Mouse (Mus musculus): ENCODE data around the gene Sigirr. TPM values are rescaled to one million over a fixed set of nuclear protein-coding genes. Genes with fewer than 3 reads are reported as not detected.

Sigirr gene
- total and polyA plus RNA-seq, 3 experiments: 8.3 to 17.5 TPM; not detected in 1

GRCm38 (mm10) chr7:141060426-141061242 lies 39.7 kb downstream of the Sigirr start, which contains the start of gene B4galnt4:
TSS of gene B4galnt4 (plus strand) at chr7:141061104.
- Histone ChIP-seq H3K27me3 (ENCODE audit: control insufficient read depth in 1 of 2, insufficient read depth in 2 of 2, low read length in 2 of 2) (peaks cover 10 to 19% of the 10 kb centered on the region in 2 experiments), H3K4me3 (ENCODE audit: control insufficient read depth in 1 of 2, insufficient read depth in 1 of 2, low read depth in 2 of 2, low read length in 2 of 2) (peak within 1 kb of the TSS in 1 of 2 experiments; percentile 34; a peak in 2 of 4 replicates), H3K9me3 (replicated peaks; ENCODE audit: insufficient read depth, low read length) (no peaks in the 10 kb centered on the region), H3K9ac (ENCODE audit: control insufficient read depth, low read depth, low read length, poor library complexity, severe bottlenecking) (0 out of 2 replicates have a peak within 1 kb of the TSS, but pooled peaks have one; percentile 4), H3K4me1 (ENCODE audit: control insufficient read depth in 1 of 2, insufficient read depth in 2 of 2, low read length in 2 of 2) (no peaks in the 10 kb centered on the region), H3K79me2 (ENCODE audit: control insufficient read depth, insufficient read depth, low read length, poor library complexity) (no peaks in the 10 kb centered on the region), H3K36me3 (ENCODE audit: control insufficient read depth in 1 of 2, insufficient read depth in 2 of 2, low read length in 2 of 2) (no peaks in the 10 kb centered on the region), H3K27ac (ENCODE audit: control insufficient read depth, low read depth, low read length) (no peak within 1 kb of the TSS)
- no peak for TF ChIP-seq EP300 (IDR thresholded peaks at IDR 0.05; ENCODE audit: low read depth in 1 of 2, low read length in 2 of 2)
- peak; percentile 41; the same call in 1 of the 2 replicates for TF ChIP-seq MAX (IDR thresholded peaks at IDR 0.05; ENCODE audit: low read length)
- TF ChIP-seq MEF2A (IDR thresholded peaks at IDR 0.05; ENCODE audit: extremely low read depth, insufficient replicate concordance, low read depth, low read length, poor library complexity, severe bottlenecking): no peak
- no peak for TF ChIP-seq RCOR1 (IDR thresholded peaks at IDR 0.05; ENCODE audit: low read depth, low read length)
- peak in 1 of 2 experiments; percentile 32; a peak in 2 of 4 replicates for TF ChIP-seq POLR2A (IDR thresholded peaks at IDR 0.05; ENCODE audit: control insufficient read depth in 1 of 2, insufficient read depth in 1 of 2, low read depth in 1 of 2, low read length in 2 of 2, poor library complexity in 1 of 2)
- TF ChIP-seq HCFC1 (IDR thresholded peaks at IDR 0.05; ENCODE audit: low read depth, low read length): no peak
- TF ChIP-seq MYC (IDR thresholded peaks at IDR 0.05; ENCODE audit: low read depth, low read length): no peak
- no peak for TF ChIP-seq USF2 (IDR thresholded peaks at IDR 0.05; ENCODE audit: borderline replicate concordance in 1 of 2, insufficient read depth in 1 of 2, low read depth in 1 of 2, low read length in 2 of 2)
- no peak for TF ChIP-seq KAT2A (conservative IDR thresholded peaks at IDR 0.05; ENCODE audit: low read depth, low read length)
- no peak for TF ChIP-seq MAFK (IDR thresholded peaks at IDR 0.05; ENCODE audit: borderline replicate concordance, low read depth, low read length)
- TF ChIP-seq BHLHE40 (IDR thresholded peaks at IDR 0.05; ENCODE audit: borderline replicate concordance, low read depth, low read length): no peak
- TF ChIP-seq ETS1 (IDR thresholded peaks at IDR 0.05; ENCODE audit: low read depth, low read length): no peak
- DNase-seq (ENCODE audit: low read depth, low spot score): peak; percentile 71

GRCm38 (mm10) chr7:141059929-141060328 lies 40.4 kb downstream of the Sigirr start:
- Histone ChIP-seq H3K4me3 (ENCODE audit: control insufficient read depth in 1 of 2, insufficient read depth in 1 of 2, low read depth in 2 of 2, low read length in 2 of 2) (no peak overlapping the region), H3K9me3 (replicated peaks; ENCODE audit: insufficient read depth, low read length) (no peaks in the 10 kb centered on the region), H3K27ac (ENCODE audit: control insufficient read depth, low read depth, low read length) (no peak overlapping the region), H3K9ac (ENCODE audit: control insufficient read depth, low read depth, low read length, poor library complexity, severe bottlenecking) (no peak overlapping the region), H3K4me1 (ENCODE audit: control insufficient read depth in 1 of 2, insufficient read depth in 2 of 2, low read length in 2 of 2) (no peaks in the 10 kb centered on the region), H3K79me2 (ENCODE audit: control insufficient read depth, insufficient read depth, low read length, poor library complexity) (no peaks in the 10 kb centered on the region), H3K36me3 (ENCODE audit: control insufficient read depth in 1 of 2, insufficient read depth in 2 of 2, low read length in 2 of 2) (no peaks in the 10 kb centered on the region), H3K27me3 (ENCODE audit: control insufficient read depth in 1 of 2, insufficient read depth in 2 of 2, low read length in 2 of 2) (peaks cover 10 to 19% of the 10 kb centered on the region in 2 experiments)
- TF ChIP-seq EP300 (IDR thresholded peaks at IDR 0.05; ENCODE audit: low read depth in 1 of 2, low read length in 2 of 2) (no peak), ZKSCAN1 (IDR thresholded peaks at IDR 0.05; ENCODE audit: low read depth, low read length) (no peak), KAT2A (conservative IDR thresholded peaks at IDR 0.05; ENCODE audit: low read depth, low read length) (no peak), NRF1 (IDR thresholded peaks at IDR 0.05; ENCODE audit: insufficient read depth, low read depth, low read length, poor library complexity, severe bottlenecking) (no peak), MAZ (IDR thresholded peaks at IDR 0.05; ENCODE audit: low read depth, low read length) (no peak), MYC (IDR thresholded peaks at IDR 0.05; ENCODE audit: low read depth, low read length) (no peak), TBP (IDR thresholded peaks at IDR 0.05; ENCODE audit: low read depth, low read length) (no peak), GATA1 (IDR thresholded peaks at IDR 0.05; ENCODE audit: low read depth, low read length) (no peak)
- DNase-seq (ENCODE audit: low read depth, low spot score): peak; percentile 32
